9 mouse cellular contexts compared by ENCODE assay signal in genomic region chr19:59166879-59167278, GRCm38 (mm10). TPM values are rescaled to one million over a fixed set of nuclear protein-coding genes. Genes with fewer than 3 reads are reported as not detected.
DNase-seq lines count a peak whose midpoint lies in the region; ATAC-seq and TF ChIP-seq lines count a peak whose summit lies in the region.
"Had no signal": no experiment of that assay in that cellular context is flagged by ENCODE, and none has a peak within 500 bp of the region (broad histone marks: within the 10 kb centered on the region; RNA-seq: fewer than 3 reads in every experiment).

No protein-coding gene starts in this region.

- DNase-seq in layer of hippocampus, adult 2 months (ENCODE audit: low spot score in 2 of 2): no peak
- DNase-seq in layer of hippocampus, adult 8-10 months (ENCODE audit: low spot score in 2 of 2): no peak
- no peak for DNase-seq in right cerebral cortex, postnatal 4 days
- no peak for DNase-seq in left cerebral cortex, postnatal 14 days (ENCODE audit: low spot score in 2 of 2)
- DNase-seq in gastrocnemius, postnatal 4 days (ENCODE audit: low spot score in 2 of 2): no peak

- no peaks in the 10 kb centered on the region for H3K9me3 ChIP-seq in forebrain, embryonic 13.5 days (replicated peaks)
- no peaks in the 10 kb centered on the region for H3K9me3 ChIP-seq in liver, embryonic 12.5 days (replicated peaks)
- no peaks in the 10 kb centered on the region for H3K9me3 ChIP-seq in stomach, embryonic 14.5 days (ENCODE audit: control insufficient read depth, low read depth, low read length)

- H3K36me3 ChIP-seq in forebrain, embryonic 13.5 days (ENCODE audit: poor library complexity, severe bottlenecking): no peaks in the 10 kb centered on the region
- no peaks in the 10 kb centered on the region for H3K36me3 ChIP-seq in liver, embryonic 12.5 days
- no peaks in the 10 kb centered on the region for H3K36me3 ChIP-seq in stomach, embryonic 14.5 days (ENCODE audit: control insufficient read depth, insufficient read depth, low read length)

- H3K27ac ChIP-seq in layer of hippocampus, adult 2 months: no peak overlapping the region
- peak overlapping the region; percentile 87 for H3K27ac ChIP-seq in forebrain, embryonic 13.5 days
- H3K27ac ChIP-seq in liver, embryonic 12.5 days: no peak overlapping the region
- no peak overlapping the region for H3K27ac ChIP-seq in stomach, embryonic 14.5 days (ENCODE audit: low read length)

- H3K4me1 ChIP-seq in forebrain, embryonic 13.5 days: peaks cover 63% of the 10 kb centered on the region
- H3K4me1 ChIP-seq in liver, embryonic 12.5 days: peaks cover 5% of the 10 kb centered on the region; the same call in 1 of the 2 replicates
- peaks cover 17% of the 10 kb centered on the region; the same call in 1 of the 2 replicates for H3K4me1 ChIP-seq in stomach, embryonic 14.5 days (ENCODE audit: control insufficient read depth, insufficient read depth, low read length)

- WGBS in forebrain, embryonic 13.5 days: under 1% methylated on average over 13 of the region's 13 CpGs
- 3% methylated on average over 10 of the region's 13 CpGs for WGBS in liver, embryonic 12.5 days (ENCODE audit: insufficient replicate concordance)
- 3% methylated on average over 13 of the region's 13 CpGs for WGBS in stomach, embryonic 14.5 days

- peak overlapping the region; percentile 28; the same call in 1 of the 2 replicates for H3K4me3 ChIP-seq in layer of hippocampus, adult 2 months
- peak overlapping the region; percentile 57 for H3K4me3 ChIP-seq in forebrain, embryonic 13.5 days
- H3K4me3 ChIP-seq in liver, embryonic 12.5 days: peak overlapping the region; percentile 43
- H3K4me3 ChIP-seq in stomach, embryonic 14.5 days (ENCODE audit: low read depth, low read length): peak overlapping the region; percentile 21

- ATAC-seq in forebrain, embryonic 13.5 days: no peak
- ATAC-seq in liver, embryonic 12.5 days: no peak
- ATAC-seq in stomach, embryonic 14.5 days (ENCODE audit: insufficient number of reproducible peaks, insufficient read depth, low FRiP score, low read depth): no peak

- H3K4me2 ChIP-seq in forebrain, embryonic 13.5 days: peak overlapping the region; percentile 77
- H3K4me2 ChIP-seq in liver, embryonic 12.5 days: peak overlapping the region; percentile 55
- H3K4me2 ChIP-seq in stomach, embryonic 14.5 days (replicated peaks; ENCODE audit: low read depth, low read length): peak overlapping the region; percentile 66

- peaks cover 87% of the 10 kb centered on the region for H3K27me3 ChIP-seq in forebrain, embryonic 13.5 days
- peaks cover 100% of the 10 kb centered on the region for H3K27me3 ChIP-seq in liver, embryonic 12.5 days (replicated peaks)
- peaks cover 78% of the 10 kb centered on the region for H3K27me3 ChIP-seq in stomach, embryonic 14.5 days (ENCODE audit: control insufficient read depth, insufficient read depth, low read length)

- intact Hi-C loops in left cerebral cortex, postnatal 14 days (cut with DNase I): loop anchor here (10.0 kb wide), 1 partner anchor 298 kb away; no protein-coding TSS in a partner anchor

- peak overlapping the region; percentile 89 for H3K9ac ChIP-seq in forebrain, embryonic 13.5 days
- H3K9ac ChIP-seq in liver, embryonic 12.5 days: no peak overlapping the region
- H3K9ac ChIP-seq in stomach, embryonic 14.5 days (replicated peaks; ENCODE audit: low read depth, low read length): no peak overlapping the region

- 0 out of 2 replicates have a peak, but pooled peaks have one; percentile 4 for TF ChIP-seq CTCF in layer of hippocampus, adult 2 months (conservative IDR thresholded peaks at IDR 0.05)

RNA-seq across cellular contexts. Expression of gene Vax1, which starts 3.0 kb away (rescaled TPM):
- total RNA-seq in layer of hippocampus, adult 2 months (2021): 1 to 10 TPM in 1 of 2 experiments, under 1 TPM in 1; 0.84 to 1.7 TPM
- 1 to 10 TPM in 2 of 4 experiments, under 1 TPM in 1, not detected in 1; 0.86 to 1.3 (median 1.0) TPM for total RNA-seq in layer of hippocampus, adult 8-10 months (2022)
- polyA plus RNA-seq in forebrain, embryonic 13.5 days (2015; fragmentation: Nextera tagmentation; extraction: Ambion mirVana): 0.90 and 1.0 TPM in 2 replicates
- polyA plus RNA-seq in liver, embryonic 12.5 days (2016; fragmentation: Nextera tagmentation; extraction: Ambion mirVana): not detected in 2 replicates
- not detected in 2 replicates for polyA plus RNA-seq in stomach, embryonic 14.5 days (2014; fragmentation: Nextera tagmentation; extraction: Ambion mirVana)
- total RNA-seq in left cerebral cortex, postnatal 14 days (2021): 1 to 10 TPM in 1 of 2 experiments, under 1 TPM in 1; 0.68 to 1.5 TPM
- not detected for total RNA-seq in gastrocnemius, postnatal 4 days (2021)
- total RNA-seq: megakaryocyte-erythroid progenitor cell, adult 5-6 weeks had no signal

RNA-seq across cellular contexts. Expression of gene Kcnk18, which starts 52.1 kb away (rescaled TPM):
- total RNA-seq in layer of hippocampus, adult 2 months (2021): not detected
- not detected for total RNA-seq in layer of hippocampus, adult 8-10 months (2022)
- not detected in 2 replicates for polyA plus RNA-seq in forebrain, embryonic 13.5 days (2015; fragmentation: Nextera tagmentation; extraction: Ambion mirVana)
- polyA plus RNA-seq in liver, embryonic 12.5 days (2016; fragmentation: Nextera tagmentation; extraction: Ambion mirVana): not detected in 2 replicates
- 0.10 TPM in 1 of 2 replicates, not detected in the other for polyA plus RNA-seq in stomach, embryonic 14.5 days (2014; fragmentation: Nextera tagmentation; extraction: Ambion mirVana)
- total RNA-seq in left cerebral cortex, postnatal 14 days (2021): not detected
- total RNA-seq in gastrocnemius, postnatal 4 days (2021): not detected
- total RNA-seq: megakaryocyte-erythroid progenitor cell, adult 5-6 weeks had no signal
